Mouse (Mus musculus) limb, embryonic 14.5 days (tissue): ENCODE data around the gene Zfp454. TPM values are rescaled to one million over a fixed set of nuclear protein-coding genes. Genes with fewer than 3 reads are reported as not detected.
A peak's percentile ranks its signal among the peaks of the same experiment; 100 is the strongest.

ENCODE experiments used
- ATAC-seq: fragments of 200-750 bp; cut with Nextera tagmentation; 2 replicates; pipeline ENCODE4 v1.8.0; 2017; ENCODE audit warnings: low read depth, moderate number of reproducible peaks, moderate TSS enrichment; ENCODE audit not compliant: low FRiP score
- DNase-seq: peaks from one replicate; pipeline ENCODE4 v3.0.0-alpha.2; 2015; ENCODE audit warnings: low spot score
- H3K27ac ChIP-seq: fragments of 300-500 bp; sonication (generic); replicated peaks from 2 replicates; pipeline ENCODE4 v1.5.1; 2014; ENCODE audit warnings: low read depth, mild to moderate bottlenecking, low read length, moderate library complexity, mixed read lengths
- H3K27me3 ChIP-seq: fragments of 300-500 bp; sonication (generic); 2 replicates; pipeline ENCODE4 v1.6.1; 2014; ENCODE audit warnings: low read length, mixed read lengths; ENCODE audit not compliant: control insufficient read depth, insufficient read depth
- H3K36me3 ChIP-seq: fragments of 300-500 bp; sonication (generic); 2 replicates; pipeline ENCODE4 v1.6.1; 2014; ENCODE audit warnings: mild to moderate bottlenecking, low read length, moderate library complexity, mixed read lengths; ENCODE audit not compliant: control insufficient read depth, insufficient read depth
- H3K4me1 ChIP-seq: fragments of 300-500 bp; sonication (generic); 2 replicates; pipeline ENCODE4 v1.6.1; 2014; ENCODE audit warnings: antibody characterized with exemption, low read length, mixed read lengths; ENCODE audit not compliant: control insufficient read depth, insufficient read depth
- H3K4me2 ChIP-seq: fragments of 300-500 bp; sonication (generic); replicated peaks from 2 replicates; pipeline ENCODE4 v1.6.1; 2014; ENCODE audit warnings: low read depth, mild to moderate bottlenecking, low read length, moderate library complexity; ENCODE audit not compliant: severe bottlenecking
- H3K4me3 ChIP-seq: fragments of 300-500 bp; sonication (generic); replicated peaks from 2 replicates; pipeline ENCODE4 v1.5.1; 2014; ENCODE audit warnings: low read length
- H3K9ac ChIP-seq: fragments of 300-500 bp; sonication (generic); 2 replicates; pipeline ENCODE4 v1.6.1; 2014; ENCODE audit warnings: mild to moderate bottlenecking, low read depth, low read length, moderate library complexity; ENCODE audit not compliant: severe bottlenecking
- H3K9me3 ChIP-seq: fragments of 300-500 bp; sonication (generic); 2 replicates; pipeline ENCODE4 v1.6.1; 2016; ENCODE audit warnings: low read length; ENCODE audit not compliant: control insufficient read depth
- POLR2A ChIP-seq: fragments of 200-500 bp; IDR thresholded peaks from 2 replicates; pipeline ENCODE4 v1.8.0; 2012; ENCODE audit warnings: inconsistent platforms, mild to moderate bottlenecking, moderate library complexity, borderline replicate concordance; ENCODE audit not compliant: insufficient read depth, insufficient read length; ENCODE audit errors: extremely low read depth
- WGBS: fragments of 180-500 bp; shearing (Covaris S2); extraction: QIAGEN DNeasy Blood & Tissue Kit; methylation state at CpG from one replicate; pipeline ENCODE4 v1.1.7; 2014; 5-methylcytosine and 5-hydroxymethylcytosine counted together
- polyA plus RNA-seq, 2 experiments: library from polyadenylated mRNA; depleted of rRNA in 1 of 2; stranded (reverse) in 1 of 2; unstranded in 1 of 2; fragments of >200 nt; fragmentation: Nextera tagmentation in 1 of 2; extraction: Ambion mirVana in 1 of 2; gene quantifications; 2 replicates each; pipeline versions ENCODE4 v1.2.1 to v1.2.3; 2012 to 2014

Gene Zfp454
- polyA plus RNA-seq, 2 experiments: 7.2 to 9.4 TPM

GRCm38 (mm10) chr11:50892441-50892840 lies 5.0 kb upstream of the Zfp454 start:
- Histone ChIP-seq H3K4me1 (no peaks in the 10 kb centered on the region), H3K4me2 (no peak overlapping the region), H3K4me3 (no peak overlapping the region), H3K9ac (no peak overlapping the region), H3K27ac (no peak overlapping the region), H3K9me3 (0 out of 2 replicates have a peak, but pooled peaks cover 7% of the 10 kb centered on the region), H3K36me3 (no peaks in the 10 kb centered on the region), H3K27me3 (no peaks in the 10 kb centered on the region)
- ATAC-seq (no peak), DNase-seq (no peak)
- WGBS: 42% methylated on average over 2 of the region's 2 CpGs
- TF ChIP-seq POLR2A: no peak

GRCm38 (mm10) chr11:50886933-50887293 lies 538 bp downstream of the Zfp454 start:
- DNase-seq (peak; percentile 16), ATAC-seq (no peak)
- Histone ChIP-seq H3K9ac (peak overlapping the region; percentile 70), H3K27me3 (no peaks in the 10 kb centered on the region), H3K4me2 (peak overlapping the region; percentile 79), H3K36me3 (peaks cover 31% of the 10 kb centered on the region), H3K4me1 (no peaks in the 10 kb centered on the region), H3K27ac (peak overlapping the region; percentile 77), H3K9me3 (no peaks in the 10 kb centered on the region), H3K4me3 (peak overlapping the region; percentile 53)
- TF ChIP-seq POLR2A: no peak
- 4% methylated on average over 10 of the region's 10 CpGs for WGBS

- DNase-seq (no peak), ATAC-seq (no peak)
- Histone ChIP-seq H3K9me3 (no peaks in the 10 kb centered on the region), H3K27ac (no peak overlapping the region), H3K9ac (peak overlapping the region; percentile 70), H3K36me3 (peaks cover 33% of the 10 kb centered on the region), H3K27me3 (no peaks in the 10 kb centered on the region), H3K4me2 (peak overlapping the region; percentile 79), H3K4me3 (peak overlapping the region; percentile 53), H3K4me1 (no peaks in the 10 kb centered on the region)
- no peak for TF ChIP-seq POLR2A
- WGBS: 45% methylated on average over 8 of the region's 8 CpGs
Measured at GRCm38 (mm10) chr11:50886231-50886932, 1.1 kb downstream of the Zfp454 start.

GRCm38 (mm10) chr11:50883756-50884155 lies 3.7 kb downstream of the Zfp454 start:
- H3K9ac ChIP-seq: no peak overlapping the region
- WGBS: 86% methylated on average over 3 of the region's 3 CpGs
- DNase-seq (no peak), ATAC-seq (no peak)
- H3K36me3 ChIP-seq: peaks cover 55% of the 10 kb centered on the region
- no peaks in the 10 kb centered on the region for H3K4me1 ChIP-seq
- no peak overlapping the region for H3K4me3 ChIP-seq
- no peak overlapping the region for H3K27ac ChIP-seq
- TF ChIP-seq POLR2A: no peak
- no peaks in the 10 kb centered on the region for H3K27me3 ChIP-seq
- H3K4me2 ChIP-seq: no peak overlapping the region
- no peaks in the 10 kb centered on the region for H3K9me3 ChIP-seq

GRCm38 (mm10) chr11:50878641-50879040 lies 8.8 kb downstream of the Zfp454 start:
- Histone ChIP-seq H3K4me1 (no peaks in the 10 kb centered on the region), H3K36me3 (peaks cover 80% of the 10 kb centered on the region)

More at GRCm38 (mm10) chr11:50878641-50879040, 8.8 kb downstream of the Zfp454 start:
- Histone ChIP-seq H3K27ac (no peak overlapping the region), H3K4me3 (no peak overlapping the region), H3K9ac (no peak overlapping the region), H3K27me3 (no peaks in the 10 kb centered on the region), H3K4me2 (no peak overlapping the region), H3K9me3 (peaks cover 8% of the 10 kb centered on the region)
- TF ChIP-seq POLR2A: no peak
- 89% methylated on average over 3 of the region's 3 CpGs for WGBS
- DNase-seq: no peak
- no peak for ATAC-seq
